Mouse (Mus musculus) liver, postnatal 0 days (tissue): ENCODE data around the gene Rlf.

Experiments
- CTCF ChIP-seq: sonication (generic); IDR thresholded peaks from 2 replicates; pipeline ENCODE4 v1.5.1; 2016; ENCODE audit warnings: antibody characterized with exemption, low read depth
- EP300 ChIP-seq: IDR thresholded peaks from 2 replicates; pipeline ENCODE4 v1.6.1; 2016; ENCODE audit warnings: antibody characterized with exemption, low read depth, mild to moderate bottlenecking

DNA sequence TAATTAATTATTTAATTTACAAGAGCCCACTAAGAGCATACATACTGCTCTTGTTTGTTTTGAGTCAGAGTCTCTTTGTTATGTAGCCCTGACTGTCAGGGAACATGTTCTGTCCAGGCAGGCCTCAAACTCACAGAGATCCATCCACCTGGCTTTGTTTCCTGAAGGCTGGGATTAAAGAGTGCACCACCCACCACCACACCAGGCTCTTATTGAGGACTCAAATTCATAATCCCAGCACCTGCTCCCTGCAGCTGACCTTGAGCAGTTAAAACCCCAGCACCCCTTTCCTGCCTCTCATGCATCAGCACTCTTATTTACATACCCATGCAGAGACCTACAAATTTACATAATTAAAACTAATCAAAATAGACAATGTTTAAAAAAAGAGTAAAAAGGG lies 20.1 kb downstream of the Rlf start:
- TF ChIP-seq EP300 (no peak), CTCF (no peak)
